Mouse (Mus musculus): ENCODE results near the gene Polr2a. TPM values are rescaled to one million over a fixed set of nuclear protein-coding genes. Genes with fewer than 3 reads are reported as not detected.
A peak's percentile ranks its signal among the peaks of the same experiment; 100 is the strongest.

The Polr2a gene
- polyA plus RNA-seq (2015; fragmentation: Nextera tagmentation; extraction: Ambion mirVana) = 14.0 and 15.3 TPM in 2 replicates

- peak within 1 kb of the TSS; percentile 68 for H3K4me2 ChIP-seq (replicated peaks; ENCODE audit: low read depth, low read length)
- WGBS = 0% methylated on average over 31 of the region's 36 CpGs
Measured at GRCm38 (mm10) chr11:69758478-69758970, at the start of gene Polr2a. TSS of gene Polr2a (minus strand) at chr11:69758637.

DNA sequence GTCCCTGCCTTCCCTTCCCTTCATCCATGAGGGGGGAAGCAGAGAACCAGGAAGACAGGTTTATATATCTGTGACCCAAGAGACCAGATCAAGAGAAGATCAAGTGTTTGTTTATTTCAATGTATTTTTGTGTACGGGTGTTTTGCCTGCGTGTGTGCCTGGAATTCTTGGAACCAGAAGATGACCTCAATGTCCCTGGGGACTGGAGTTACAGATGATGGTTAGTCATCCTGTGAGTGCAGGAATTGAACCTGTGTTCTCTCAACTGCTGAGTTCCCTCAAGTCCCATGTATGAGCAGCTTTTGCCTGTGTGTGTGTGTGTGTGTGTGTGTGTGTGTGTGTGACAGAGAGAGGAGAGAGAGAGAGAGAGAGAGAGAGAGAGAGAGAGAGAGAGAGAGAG is 49.2 kb upstream of the Polr2a start:
- Histone ChIP-seq H3K4me3 (ENCODE audit: low read depth, low read length) (no peak overlapping the region), H3K27me3 (replicated peaks; ENCODE audit: insufficient read depth, low read length) (no peaks in the 10 kb centered on the region), H3K9me3 (ENCODE audit: low read length) (no peaks in the 10 kb centered on the region), H3K4me1 (ENCODE audit: insufficient read depth, low read depth, low read length) (peaks cover 16% of the 10 kb centered on the region; the same call in 1 of the 2 replicates), H3K9ac (replicated peaks; ENCODE audit: low read depth) (no peak overlapping the region), H3K36me3 (ENCODE audit: insufficient read depth, low read length) (no peaks in the 10 kb centered on the region), H3K4me2 (replicated peaks; ENCODE audit: low read depth, low read length) (no peak overlapping the region), H3K27ac (ENCODE audit: low read length) (no peak overlapping the region)
- ATAC-seq (no peak), DNase-seq (ENCODE audit: low spot score) (no peak)
- TF ChIP-seq CTCF (IDR thresholded peaks at IDR 0.05) (no peak), EP300 (IDR thresholded peaks at IDR 0.05) (no peak)
- 59% methylated on average over 2 of the region's 2 CpGs for WGBS

More at GRCm38 (mm10) chr11:69758478-69758970, at the start of gene Polr2a:
- no peaks in the 10 kb centered on the region for H3K27me3 ChIP-seq (replicated peaks; ENCODE audit: insufficient read depth, low read length)
- H3K9ac ChIP-seq (replicated peaks; ENCODE audit: low read depth) = peak within 1 kb of the TSS; percentile 68
- TF ChIP-seq EP300 (IDR thresholded peaks at IDR 0.05) (peak; percentile 87), CTCF (IDR thresholded peaks at IDR 0.05) (no peak)
- H3K4me1 ChIP-seq (ENCODE audit: insufficient read depth, low read depth, low read length) = peaks cover 11% of the 10 kb centered on the region
- peak; percentile 95 for ATAC-seq
- no peaks in the 10 kb centered on the region for H3K36me3 ChIP-seq (ENCODE audit: insufficient read depth, low read length)
- peak; percentile 98 for DNase-seq (ENCODE audit: low spot score)
- peak within 1 kb of the TSS; percentile 99 for H3K27ac ChIP-seq (ENCODE audit: low read length)
- H3K9me3 ChIP-seq (ENCODE audit: low read length) = no peaks in the 10 kb centered on the region
- peak within 1 kb of the TSS; percentile 51 for H3K4me3 ChIP-seq (ENCODE audit: low read depth, low read length)

GRCm38 (mm10) chr11:69806378-69806777 is 47.9 kb upstream of the Polr2a start:
- 0 out of 2 replicates have a peak, but pooled peaks cover 6% of the 10 kb centered on the region for H3K27me3 ChIP-seq (replicated peaks; ENCODE audit: insufficient read depth, low read length)
- H3K9me3 ChIP-seq (ENCODE audit: low read length) = no peaks in the 10 kb centered on the region
- no peak overlapping the region for H3K4me2 ChIP-seq (replicated peaks; ENCODE audit: low read depth, low read length)
- ATAC-seq = no peak
- peaks cover 27% of the 10 kb centered on the region; the same call in 1 of the 2 replicates for H3K4me1 ChIP-seq (ENCODE audit: insufficient read depth, low read depth, low read length)
- WGBS = 83% methylated on average over 4 of the region's 4 CpGs
- no peak overlapping the region for H3K4me3 ChIP-seq (ENCODE audit: low read depth, low read length)
- TF ChIP-seq CTCF (IDR thresholded peaks at IDR 0.05) (peak; percentile 40), EP300 (IDR thresholded peaks at IDR 0.05) (no peak)
- no peaks in the 10 kb centered on the region for H3K36me3 ChIP-seq (ENCODE audit: insufficient read depth, low read length)
- H3K9ac ChIP-seq (replicated peaks; ENCODE audit: low read depth) = no peak overlapping the region
- no peak for DNase-seq (ENCODE audit: low spot score)
- H3K27ac ChIP-seq (ENCODE audit: low read length) = no peak overlapping the region

GRCm38 (mm10) chr11:69804972-69805909 is 46.8 kb upstream of the Polr2a start, which contains the start of gene Tmem102:
TSS of gene Tmem102 (minus strand) at chr11:69805624.
- Histone ChIP-seq H3K4me2 (replicated peaks; ENCODE audit: low read depth, low read length) (peak within 1 kb of the TSS; percentile 86), H3K36me3 (ENCODE audit: insufficient read depth, low read length) (no peaks in the 10 kb centered on the region), H3K9ac (replicated peaks; ENCODE audit: low read depth) (0 out of 2 replicates have a peak within 1 kb of the TSS, but pooled peaks have one; percentile 16), H3K9me3 (ENCODE audit: low read length) (no peaks in the 10 kb centered on the region), H3K27me3 (replicated peaks; ENCODE audit: insufficient read depth, low read length) (0 out of 2 replicates have a peak, but pooled peaks cover 6% of the 10 kb centered on the region), H3K4me1 (ENCODE audit: insufficient read depth, low read depth, low read length) (peaks cover 33% of the 10 kb centered on the region; the same call in 1 of the 2 replicates), H3K27ac (ENCODE audit: low read length) (no peak within 1 kb of the TSS), H3K4me3 (ENCODE audit: low read depth, low read length) (peak within 1 kb of the TSS; percentile 21)
- 12% methylated on average over 29 of the region's 29 CpGs for WGBS
- TF ChIP-seq EP300 (IDR thresholded peaks at IDR 0.05) (no peak), CTCF (IDR thresholded peaks at IDR 0.05) (no peak)
- ATAC-seq = peak; percentile 62
- DNase-seq (ENCODE audit: low spot score) = peak; percentile 88

- no peak for ATAC-seq
- H3K27me3 ChIP-seq (replicated peaks; ENCODE audit: insufficient read depth, low read length) = 0 out of 2 replicates have a peak, but pooled peaks cover 6% of the 10 kb centered on the region
- 0 out of 2 replicates have a peak overlapping the region, but pooled peaks have one; percentile 16 for H3K9ac ChIP-seq (replicated peaks; ENCODE audit: low read depth)
- H3K4me3 ChIP-seq (ENCODE audit: low read depth, low read length) = no peak overlapping the region
- WGBS = 18% methylated on average over 12 of the region's 12 CpGs
- peaks cover 35% of the 10 kb centered on the region; the same call in 1 of the 2 replicates for H3K4me1 ChIP-seq (ENCODE audit: insufficient read depth, low read depth, low read length)
- peak; percentile 50 for DNase-seq (ENCODE audit: low spot score)
- H3K27ac ChIP-seq (ENCODE audit: low read length) = no peak overlapping the region
- H3K36me3 ChIP-seq (ENCODE audit: insufficient read depth, low read length) = no peaks in the 10 kb centered on the region
- TF ChIP-seq CTCF (IDR thresholded peaks at IDR 0.05) (no peak), EP300 (IDR thresholded peaks at IDR 0.05) (no peak)
- no peaks in the 10 kb centered on the region for H3K9me3 ChIP-seq (ENCODE audit: low read length)
- peak overlapping the region; percentile 86 for H3K4me2 ChIP-seq (replicated peaks; ENCODE audit: low read depth, low read length)
Measured at GRCm38 (mm10) chr11:69804652-69804940, 46.2 kb upstream of the Polr2a start.

Data from lung, postnatal 0 days (tissue).